Mouse (Mus musculus) myocyte (in vitro differentiated cells): Measurements from ENCODE around the gene Ctu1.

Experiments used
- MYOG ChIP-seq, 3 experiments: IDR thresholded peaks; one replicate each; pipeline ENCODE4 v1.6.1; 2011; ENCODE audit warnings: control low read depth in 2 of 3, low read depth in 2 of 3, mild to moderate bottlenecking in 2 of 3; ENCODE audit not compliant: insufficient read length in 2 of 3, control insufficient read depth in 1 of 3, insufficient read depth in 1 of 3
- POLR2A ChIP-seq: IDR thresholded peaks from one replicate; pipeline ENCODE4 v1.6.1; 2011; ENCODE audit warnings: low read depth, mild to moderate bottlenecking, control low read depth, moderate library complexity; ENCODE audit not compliant: insufficient read length

DNA sequence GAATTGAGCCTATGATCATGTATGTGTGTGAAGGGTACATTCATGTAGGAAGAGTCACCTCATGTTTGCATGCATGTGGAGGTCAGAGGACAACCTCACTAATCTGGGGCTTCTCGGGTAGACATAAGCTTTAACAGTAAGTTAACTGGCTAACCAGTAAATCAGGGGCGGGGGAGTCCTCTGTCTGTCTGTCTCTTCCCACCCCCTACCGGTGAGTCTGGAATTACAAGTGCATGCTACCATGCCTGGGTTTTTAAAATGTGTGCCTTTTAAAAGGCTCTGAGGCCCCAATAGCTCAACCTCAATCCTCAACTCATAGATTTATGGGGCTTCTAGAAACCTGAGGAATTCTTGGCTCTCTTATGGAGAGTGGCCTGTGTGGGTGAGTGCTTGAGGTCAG is 3.2 kb upstream of the Ctu1 start:
- TF ChIP-seq POLR2A (no peak), MYOG (IDR thresholded peaks at IDR 0.05; ENCODE audit: control insufficient read depth in 1 of 3, insufficient read depth in 1 of 3, insufficient read length in 2 of 3, low read depth in 2 of 3) (no peak)
